Mouse (Mus musculus): Measurements from ENCODE around the gene Crtap. TPM values are rescaled to one million over a fixed set of nuclear protein-coding genes. Genes with fewer than 3 reads are reported as not detected.
"Not testable (repeated sequence)": the region's sequence is repeated elsewhere in the genome, so short reads cannot be mapped to it uniquely, and the experiment has no call there.

The Crtap gene
- polyA plus RNA-seq, 1 experiment from 2014 or later, result 131 TPM

DNA sequence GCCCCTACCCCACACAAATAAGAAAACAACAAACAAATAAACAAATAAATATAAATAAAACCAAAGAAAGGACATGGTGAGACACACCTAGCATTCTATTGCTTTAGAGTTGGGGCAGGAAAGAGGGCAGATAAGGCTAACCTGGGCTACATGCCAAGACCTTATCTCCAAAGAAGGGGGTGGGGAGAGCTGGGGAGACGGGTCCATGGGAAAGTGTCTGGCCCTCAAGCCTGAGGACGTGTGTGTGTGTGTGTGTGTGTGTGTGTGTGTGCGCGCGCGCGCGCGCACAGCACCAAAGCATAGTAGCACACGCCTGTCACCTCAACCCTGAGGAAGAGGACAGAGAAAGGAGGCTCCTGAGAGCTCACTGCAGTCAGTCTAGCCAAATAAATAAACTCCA, 13.3 kb downstream of the Crtap start:
- Histone ChIP-seq H3K27ac (no peak overlapping the region), H3K4me1 (no peaks in the 10 kb centered on the region), H3K36me3 (peaks cover 71% of the 10 kb centered on the region), H3K4me3 (no peak overlapping the region), H3K4me2 (no peak overlapping the region), H3K9me3 (no peaks in the 10 kb centered on the region), H3K9ac (no peak overlapping the region), H3K27me3 (no peaks in the 10 kb centered on the region)
- no peak for ATAC-seq (ENCODE audit: insufficient number of reproducible peaks, insufficient read depth, low FRiP score, low TSS enrichment, low read depth)
- WGBS, result 96% methylated on average over 10 of the region's 10 CpGs

DNA sequence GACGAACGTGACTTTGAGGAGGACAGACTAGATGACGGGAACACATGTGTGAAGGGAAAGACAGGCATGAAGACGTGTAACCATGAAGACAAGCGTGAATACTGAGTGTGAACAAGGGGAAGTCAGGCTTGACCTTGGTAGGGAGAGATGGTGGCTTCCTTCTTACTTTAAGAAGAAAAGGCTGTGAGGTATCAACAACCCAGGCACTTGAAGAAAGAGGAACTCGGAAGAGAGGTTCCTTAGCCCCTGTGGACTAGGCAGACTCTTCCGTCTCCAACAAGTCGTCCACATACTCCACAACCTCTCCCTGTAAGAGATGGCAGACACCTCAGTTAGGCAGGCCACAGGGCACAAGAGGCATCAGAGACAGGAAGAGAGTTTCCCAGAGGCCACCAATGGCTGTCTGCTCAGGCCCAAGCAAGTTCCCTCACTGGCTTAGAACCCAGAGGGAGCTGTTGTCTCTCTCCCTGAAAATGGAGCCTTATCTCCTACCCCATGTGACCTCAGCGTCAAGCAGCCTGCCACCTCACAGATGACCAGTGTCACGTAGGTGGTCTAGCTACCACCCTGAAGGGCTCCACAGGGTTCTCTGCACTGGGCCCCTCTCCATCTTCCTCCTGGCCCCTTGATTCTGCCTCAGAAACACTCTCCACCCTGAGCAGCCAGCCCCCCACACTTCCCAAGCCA, 15.1 kb downstream of the Crtap start:
- Histone ChIP-seq H3K4me1 (no peaks in the 10 kb centered on the region), H3K27me3 (no peaks in the 10 kb centered on the region), H3K4me2 (no peak overlapping the region), H3K4me3 (no peak overlapping the region), H3K27ac (no peak overlapping the region), H3K36me3 (peaks cover 63% of the 10 kb centered on the region), H3K9ac (no peak overlapping the region), H3K9me3 (no peaks in the 10 kb centered on the region)
- ATAC-seq (ENCODE audit: insufficient number of reproducible peaks, insufficient read depth, low FRiP score, low TSS enrichment, low read depth), result no peak
- WGBS, result 89% methylated on average over 10 of the region's 10 CpGs

DNA sequence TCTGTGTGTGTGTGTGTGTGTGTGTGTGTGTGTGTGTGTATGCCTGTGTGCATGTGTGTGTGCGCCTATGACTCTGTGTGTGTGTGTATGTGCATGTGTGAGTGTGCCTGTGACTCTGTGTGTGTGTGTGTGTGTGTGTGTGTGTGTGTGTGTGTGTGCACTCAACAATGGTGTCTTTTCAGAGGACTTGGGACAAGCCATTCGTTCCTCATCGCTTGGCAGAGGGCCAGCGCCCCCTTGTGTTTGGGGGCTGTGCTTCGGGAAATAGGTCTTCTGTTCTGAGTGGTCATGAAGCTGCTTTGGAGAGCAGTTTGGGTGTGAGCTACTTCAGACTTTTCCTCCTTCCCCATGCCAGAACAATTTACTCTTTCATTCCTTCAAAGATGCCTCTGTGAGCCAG, 18.8 kb downstream of the Crtap start:
- H3K4me1 ChIP-seq; H3K4me2 ChIP-seq; H3K27me3 ChIP-seq; H3K4me3 ChIP-seq; H3K27ac ChIP-seq; H3K9me3 ChIP-seq; ATAC-seq (ENCODE audit: insufficient number of reproducible peaks, insufficient read depth, low FRiP score, low TSS enrichment, low read depth); H3K9ac ChIP-seq: not testable (repeated sequence)
- whole genome bisulfite sequencing, result 29% methylated on average over 5 of the region's 5 CpGs
- H3K36me3 ChIP-seq, result peaks cover 32% of the 10 kb centered on the region

DNA sequence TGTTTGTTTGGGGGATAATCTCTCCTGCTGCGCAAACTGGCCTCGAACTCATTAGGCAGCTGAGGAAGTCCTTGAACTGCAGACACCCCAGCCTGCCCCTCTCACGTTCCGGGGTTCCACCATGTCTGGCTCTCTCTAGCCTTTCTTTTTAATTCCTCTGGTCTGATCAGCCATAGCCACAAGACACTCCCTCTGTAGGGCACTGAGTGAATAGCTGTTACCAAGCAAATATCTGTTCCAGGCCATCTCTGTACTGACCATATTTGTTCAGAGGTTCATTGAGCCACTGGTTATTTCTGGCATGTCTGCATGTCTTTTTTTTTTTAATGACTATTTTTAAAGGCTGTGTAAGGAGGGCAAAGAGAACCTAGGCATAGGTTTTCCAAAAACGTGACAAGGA, 21.1 kb downstream of the Crtap start:
- 59% methylated on average over 5 of the region's 5 CpGs for WGBS

DNA sequence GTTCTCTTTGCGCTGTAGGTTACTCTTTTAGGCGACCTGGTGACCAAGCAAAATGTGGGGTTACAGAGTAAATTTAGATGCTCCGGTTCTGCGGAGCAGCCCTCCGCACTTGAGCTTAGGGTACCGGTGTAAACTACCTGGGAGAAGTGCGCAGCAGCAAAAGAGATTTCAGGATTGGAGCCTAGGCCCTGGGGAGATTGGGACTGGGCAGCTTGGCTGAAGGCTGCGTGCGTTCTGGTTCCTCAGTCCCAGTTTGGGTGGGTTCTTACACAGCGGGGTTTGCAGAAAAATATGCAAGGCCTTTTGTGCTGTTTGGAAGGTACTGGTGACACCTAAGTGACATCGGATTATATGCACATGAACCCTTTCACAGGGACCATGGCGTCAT, 22.0 kb downstream of the Crtap start:
- H3K4me3 ChIP-seq, result peak overlapping the region; percentile 55
- H3K4me1 ChIP-seq, result peaks cover 8% of the 10 kb centered on the region
- peak overlapping the region; percentile 88 for H3K4me2 ChIP-seq
- ATAC-seq (ENCODE audit: insufficient number of reproducible peaks, insufficient read depth, low FRiP score, low TSS enrichment, low read depth), result no peak
- no peak overlapping the region for H3K27ac ChIP-seq
- WGBS, result 11% methylated on average over 12 of the region's 12 CpGs
- H3K36me3 ChIP-seq, result peaks cover 6% of the 10 kb centered on the region
- H3K9me3 ChIP-seq, result no peaks in the 10 kb centered on the region
- peaks cover 10% of the 10 kb centered on the region for H3K27me3 ChIP-seq
- peak overlapping the region; percentile 68 for H3K9ac ChIP-seq

More for the DNA sequence above, 21.1 kb downstream of the Crtap start:
- not testable (repeated sequence) for H3K4me1 ChIP-seq; ATAC-seq (ENCODE audit: insufficient number of reproducible peaks, insufficient read depth, low FRiP score, low TSS enrichment, low read depth); H3K4me3 ChIP-seq; H3K4me2 ChIP-seq; H3K27ac ChIP-seq; H3K9ac ChIP-seq; H3K9me3 ChIP-seq
- H3K36me3 ChIP-seq, result peaks cover 14% of the 10 kb centered on the region
- peaks cover 10% of the 10 kb centered on the region for H3K27me3 ChIP-seq

DNA sequence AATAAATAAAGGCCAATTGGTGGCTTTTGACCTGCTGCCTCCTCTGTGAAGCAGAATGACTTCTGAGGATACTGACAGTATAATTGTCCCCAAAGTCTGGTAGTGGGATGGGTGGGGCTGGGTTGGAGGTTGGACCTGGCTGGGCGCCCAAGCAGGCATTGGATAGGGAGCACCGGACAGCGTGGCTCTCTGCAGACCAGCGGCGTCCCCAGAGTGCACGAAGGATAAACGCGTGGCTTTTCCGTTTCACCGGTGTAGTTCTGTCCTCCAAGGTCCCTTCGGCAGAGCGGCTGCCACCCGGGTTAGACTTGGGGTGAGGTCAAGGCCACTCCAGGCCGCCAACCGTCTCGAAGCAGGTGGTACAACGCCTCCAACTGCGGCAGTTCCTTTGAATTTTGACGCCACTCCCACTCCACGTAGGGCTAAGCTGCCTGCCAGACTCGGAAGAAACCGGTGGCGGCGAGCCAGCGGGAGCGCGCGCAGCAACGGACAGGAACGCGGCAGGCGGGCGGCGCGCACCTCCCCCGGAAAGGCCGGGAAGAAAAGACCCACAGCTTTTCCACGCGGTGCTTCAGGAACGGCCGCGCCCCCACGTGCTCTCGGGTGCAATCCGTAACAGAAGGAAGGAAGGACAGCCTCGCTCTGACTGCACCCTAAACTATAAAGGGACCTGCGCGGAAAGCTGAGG, 22.5 kb downstream of the Crtap start:
- Histone ChIP-seq H3K4me3 (peak overlapping the region; percentile 55), H3K9me3 (no peaks in the 10 kb centered on the region), H3K4me1 (peaks cover 8% of the 10 kb centered on the region), H3K27me3 (peaks cover 10% of the 10 kb centered on the region), H3K4me2 (peak overlapping the region; percentile 88), H3K36me3 (peaks cover under 1% of the 10 kb centered on the region), H3K9ac (peak overlapping the region; percentile 68), H3K27ac (no peak overlapping the region)
- WGBS, result under 1% methylated on average over 48 of the region's 48 CpGs
- peak; percentile 77 for ATAC-seq (ENCODE audit: insufficient number of reproducible peaks, insufficient read depth, low FRiP score, low TSS enrichment, low read depth)

DNA sequence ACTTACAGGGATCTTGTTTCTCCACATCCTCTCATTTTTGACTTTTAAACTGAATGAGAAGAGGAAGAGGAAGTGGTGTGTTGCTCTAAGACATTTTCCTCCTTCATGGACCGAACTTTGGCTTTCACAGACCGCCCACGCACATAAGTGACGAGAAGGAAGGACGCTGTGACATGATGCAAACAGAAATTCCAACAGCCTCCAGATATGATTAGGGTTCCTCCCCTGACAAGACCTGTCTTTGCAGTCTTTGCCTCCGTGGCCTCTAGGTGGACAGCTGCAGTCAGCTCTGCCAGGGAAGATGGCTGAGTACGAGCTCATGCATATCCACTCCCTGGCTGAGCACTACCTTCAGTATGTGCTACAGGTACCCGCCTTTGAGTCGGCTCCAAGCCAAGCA, 60.6 kb downstream of the Crtap start, which contains the start of gene Bcl2a1c:
Bcl2a1c (plus strand) TSS at position 281 of the 400 bp plus-strand sequence.
- not testable (repeated sequence) for H3K4me1 ChIP-seq; H3K36me3 ChIP-seq; H3K9ac ChIP-seq; H3K27ac ChIP-seq; ATAC-seq (ENCODE audit: insufficient number of reproducible peaks, insufficient read depth, low FRiP score, low TSS enrichment, low read depth); H3K9me3 ChIP-seq; H3K27me3 ChIP-seq; H3K4me3 ChIP-seq; H3K4me2 ChIP-seq
- WGBS, result 74% methylated on average over 9 of the region's 9 CpGs

DNA sequence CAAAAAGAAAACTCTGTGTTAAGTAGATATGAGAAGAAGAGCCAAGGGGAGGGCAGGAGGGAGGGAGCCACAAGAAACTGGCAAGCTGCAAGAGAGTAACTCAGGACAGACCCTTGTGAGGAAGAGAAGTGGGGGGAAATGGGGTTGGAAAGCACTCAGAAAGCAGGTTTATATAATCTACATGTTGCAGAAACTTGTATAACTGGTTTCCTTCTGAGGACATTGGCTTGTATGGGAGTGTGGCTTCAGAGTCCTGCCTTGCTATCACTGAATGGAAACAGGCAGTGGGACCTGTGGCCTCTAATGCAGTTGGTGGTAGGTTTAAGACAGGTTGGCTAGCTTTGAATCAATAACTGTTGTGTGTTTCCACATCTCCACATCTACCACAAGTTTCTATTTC, 62.1 kb downstream of the Crtap start:
- H3K4me3 ChIP-seq; H3K4me2 ChIP-seq; H3K27me3 ChIP-seq; H3K9me3 ChIP-seq; H3K4me1 ChIP-seq; H3K36me3 ChIP-seq; ATAC-seq (ENCODE audit: insufficient number of reproducible peaks, insufficient read depth, low FRiP score, low TSS enrichment, low read depth); H3K9ac ChIP-seq; H3K27ac ChIP-seq: not testable (repeated sequence)

DNA sequence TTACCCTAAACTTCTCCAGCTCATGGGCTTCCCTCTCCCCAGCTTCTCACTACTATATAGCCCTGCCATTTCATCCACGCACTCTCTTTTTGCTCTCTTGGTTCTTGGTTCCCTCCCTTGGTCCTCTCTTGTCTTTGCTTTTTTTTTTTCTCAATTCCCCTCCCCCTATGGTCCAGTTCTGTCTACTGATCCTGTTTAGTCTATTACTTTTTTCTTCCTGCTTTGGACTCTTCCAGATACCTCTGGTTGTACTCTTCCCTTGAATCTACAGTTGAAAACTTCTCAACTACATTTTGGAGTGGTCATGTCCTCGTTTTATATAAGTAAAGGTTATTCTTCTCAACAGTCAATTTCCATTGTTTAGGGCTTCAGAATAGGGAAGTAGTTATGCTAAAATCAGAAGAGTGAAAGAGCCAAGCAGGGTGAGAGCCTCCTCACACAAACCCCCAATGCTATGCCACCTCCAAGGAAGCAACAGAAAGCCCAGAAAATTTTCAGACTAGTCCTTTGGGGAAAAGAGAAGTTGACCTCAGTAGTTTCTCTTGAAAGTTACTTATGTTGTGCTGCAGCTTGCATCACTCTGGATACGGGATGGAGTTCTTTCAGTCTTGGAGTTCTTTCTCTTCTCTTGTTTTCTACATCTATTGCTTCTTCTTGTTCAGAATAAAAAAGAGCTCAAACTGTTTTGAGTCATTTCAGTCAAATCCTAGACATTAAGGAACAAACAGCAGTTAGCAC, 64.3 kb downstream of the Crtap start:
- H3K4me3 ChIP-seq, result no peak overlapping the region
- H3K27me3 ChIP-seq, result no peaks in the 10 kb centered on the region
- H3K27ac ChIP-seq, result no peak overlapping the region
- no peak for ATAC-seq (ENCODE audit: insufficient number of reproducible peaks, insufficient read depth, low FRiP score, low TSS enrichment, low read depth)
- H3K4me1 ChIP-seq, result no peaks in the 10 kb centered on the region
- WGBS, result 68% methylated on average over 3 of the region's 3 CpGs
- H3K9me3 ChIP-seq, result no peaks in the 10 kb centered on the region
- H3K4me2 ChIP-seq, result no peak overlapping the region
- H3K36me3 ChIP-seq, result no peaks in the 10 kb centered on the region
- H3K9ac ChIP-seq, result no peak overlapping the region

Other genes starting within 250 kb of the Crtap start
- not detected in 2 replicates for gene Bcl2a1c, start 60.5 kb downstream of the Crtap start, polyA plus RNA-seq (2015; fragmentation: Nextera tagmentation; extraction: Ambion mirVana)
- gene Glb1, start 10.4 kb upstream of the Crtap start, polyA plus RNA-seq (2015; fragmentation: Nextera tagmentation; extraction: Ambion mirVana), result 27.7 and 27.9 TPM in 2 replicates
- gene Tmppe, start 10.4 kb upstream of the Crtap start, polyA plus RNA-seq (2015; fragmentation: Nextera tagmentation; extraction: Ambion mirVana), result 7.8 and 8.5 TPM in 2 replicates
- gene Ccr4, start 114.2 kb upstream of the Crtap start, polyA plus RNA-seq (2015; fragmentation: Nextera tagmentation; extraction: Ambion mirVana), result 0.14 and 0.56 TPM in 2 replicates
- gene C130032M10Rik, start 125.0 kb upstream of the Crtap start, polyA plus RNA-seq (2015; fragmentation: Nextera tagmentation; extraction: Ambion mirVana), result 0.59 and 0.60 TPM in 2 replicates
- 0.39 and 0.46 TPM in 2 replicates for gene Trim71, start 173.7 kb upstream of the Crtap start, polyA plus RNA-seq (2015; fragmentation: Nextera tagmentation; extraction: Ambion mirVana)
- gene Cnot10, start 249.5 kb upstream of the Crtap start, polyA plus RNA-seq (2015; fragmentation: Nextera tagmentation; extraction: Ambion mirVana), result 77.0 and 83.5 TPM in 2 replicates

Measured in embryonic facial prominence, embryonic 13.5 days (tissue).